Mouse (Mus musculus): ENCODE measurements around the gene Thumpd3.

The Thumpd3 gene

DNA sequence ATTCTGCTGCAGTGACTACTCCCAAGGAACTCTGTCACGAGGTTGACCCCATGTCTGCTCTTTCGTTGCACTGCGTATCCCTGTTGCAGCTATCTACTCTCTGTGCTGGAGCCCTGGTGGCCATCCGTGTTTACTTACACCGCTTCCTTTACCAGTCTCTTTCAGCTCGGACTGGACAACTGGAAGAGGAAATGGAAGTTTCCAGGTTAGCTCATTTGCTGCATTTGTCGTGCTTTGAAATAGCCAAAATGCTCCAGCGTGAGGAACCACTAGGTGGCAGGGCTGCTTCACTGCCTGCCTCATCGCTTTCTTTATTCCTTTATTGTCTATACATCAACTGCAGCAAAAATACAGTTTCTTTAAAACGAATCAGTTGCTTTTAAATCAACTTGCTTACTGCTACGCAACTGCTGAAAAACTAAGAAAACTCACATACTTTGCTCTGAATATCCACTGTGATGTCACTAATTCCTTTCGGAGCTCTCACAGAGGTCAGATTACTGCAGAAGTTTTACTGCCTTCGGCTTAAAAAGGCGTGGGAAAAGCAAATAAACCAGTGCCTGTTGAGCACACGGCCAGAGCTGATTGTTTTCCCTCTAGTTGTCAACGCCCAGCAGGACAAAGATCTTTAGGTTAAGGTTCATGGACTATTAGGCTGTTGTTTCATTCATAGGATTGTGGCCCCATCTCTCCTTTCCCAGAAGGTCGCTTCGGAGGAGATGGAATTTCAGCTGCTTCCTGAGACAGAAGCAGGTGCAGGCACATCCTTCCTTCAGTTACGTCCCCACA, 7.9 kb upstream of the Thumpd3 start:
- peak; percentile 74 for DNase-seq (ENCODE audit: low read depth)

GRCm38 (mm10) chr6:113038735-113039058, 7.3 kb upstream of the Thumpd3 start:
- DNase-seq (ENCODE audit: low read depth), result no peak

- no peak for DNase-seq (ENCODE audit: low read depth)
These were observed 5.7 kb upstream of the Thumpd3 start for GRCm38 (mm10) chr6:113040319-113040718.

DNA sequence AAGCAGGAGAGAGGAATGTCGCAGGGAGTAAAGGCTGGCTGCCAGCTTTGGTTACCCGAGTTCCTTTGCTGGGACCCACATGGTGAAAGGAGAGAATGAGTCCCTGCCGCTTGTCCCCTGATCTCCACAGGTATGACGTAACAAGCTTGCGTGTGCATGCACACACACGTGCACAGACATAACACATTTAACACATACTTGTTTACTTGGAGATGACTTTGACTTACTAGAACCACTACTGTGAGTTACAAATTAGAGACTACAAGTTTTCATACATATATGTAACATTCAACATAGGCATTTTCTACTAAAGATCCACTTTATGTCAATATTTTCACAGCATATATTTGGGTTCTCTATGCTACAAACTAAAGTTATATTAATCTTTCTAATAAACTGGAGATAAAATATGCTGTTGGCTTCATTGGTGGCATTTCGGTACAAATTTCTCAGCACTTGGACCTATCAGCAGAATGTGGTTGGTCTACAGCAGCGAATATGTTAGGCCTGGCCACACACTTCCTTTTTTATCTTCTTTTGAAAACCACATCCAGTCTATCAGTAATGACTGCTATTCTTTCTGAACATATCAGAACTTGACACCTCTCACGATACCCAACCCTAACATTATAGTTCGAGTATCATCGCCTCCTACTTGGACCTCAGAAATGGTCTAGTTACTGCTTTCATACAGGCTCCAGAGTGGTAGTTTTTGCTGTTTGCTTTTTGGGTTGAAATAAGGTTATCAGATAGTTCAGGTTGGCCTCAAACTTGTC, 4.6 kb upstream of the Thumpd3 start:
- peak; percentile 83 for DNase-seq (ENCODE audit: low read depth)

- no peak for DNase-seq (ENCODE audit: low read depth)
These were observed 450 bp upstream of the Thumpd3 start for GRCm38 (mm10) chr6:113045575-113045974.

DNA sequence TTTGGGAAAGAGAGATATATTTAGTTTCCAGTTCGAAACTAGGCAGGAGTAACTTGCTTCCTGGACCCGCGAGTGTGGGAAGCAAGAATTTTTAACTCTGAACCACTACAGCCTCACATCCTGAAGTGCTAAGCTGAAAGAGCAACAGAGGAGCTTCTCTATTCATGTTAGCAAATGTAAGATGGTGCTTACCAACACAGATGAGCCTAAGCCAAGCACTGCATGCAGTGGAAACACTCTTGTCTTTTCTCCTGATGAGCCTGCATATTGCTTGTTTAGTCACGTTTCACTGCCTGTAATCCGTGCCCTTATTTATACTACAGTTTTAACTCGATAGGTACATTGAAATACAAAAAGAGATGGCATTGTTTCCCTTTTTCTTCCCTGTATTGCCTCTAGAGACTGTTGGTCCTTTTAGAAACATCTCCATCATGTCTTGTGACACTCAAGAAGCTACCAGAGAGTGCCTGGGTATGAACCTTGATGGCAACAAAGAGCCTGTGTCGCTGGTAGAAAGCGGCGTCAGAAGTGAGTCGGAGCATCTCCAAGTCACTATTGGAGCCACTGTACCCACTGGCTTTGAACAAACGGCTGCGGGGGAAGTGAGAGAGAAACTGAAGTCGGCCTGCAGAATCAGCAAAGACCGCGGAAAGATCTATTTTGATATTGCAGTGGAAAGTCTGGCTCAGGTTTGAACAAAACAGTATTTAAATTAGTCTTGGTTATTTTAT, 1.2 kb downstream of the Thumpd3 start:
- peak; percentile 73 for DNase-seq (ENCODE audit: low read depth)

- DNase-seq (ENCODE audit: low read depth), result no peak
These were observed 2.3 kb downstream of the Thumpd3 start for GRCm38 (mm10) chr6:113048371-113048770.

DNA sequence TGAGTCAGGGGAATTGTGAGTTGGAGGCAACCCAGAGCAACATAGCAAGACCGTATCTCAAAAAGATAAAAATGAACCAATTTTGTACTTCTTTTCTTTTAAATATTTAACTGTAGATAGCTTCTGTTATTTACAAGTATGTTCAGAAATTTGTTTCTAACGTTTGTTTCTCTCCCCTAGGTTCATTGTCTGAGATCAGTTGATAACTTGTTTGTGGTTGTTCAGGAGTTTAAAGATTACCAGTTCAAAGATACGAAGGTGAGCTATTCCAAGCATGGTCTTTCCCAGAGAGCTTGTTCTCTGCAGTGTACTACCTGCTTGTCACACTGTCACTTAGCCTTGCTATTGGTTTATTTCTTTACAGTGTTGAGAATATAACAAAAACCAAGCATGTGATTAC, 3.1 kb downstream of the Thumpd3 start:
- DNase-seq (ENCODE audit: low read depth), result no peak

DNA sequence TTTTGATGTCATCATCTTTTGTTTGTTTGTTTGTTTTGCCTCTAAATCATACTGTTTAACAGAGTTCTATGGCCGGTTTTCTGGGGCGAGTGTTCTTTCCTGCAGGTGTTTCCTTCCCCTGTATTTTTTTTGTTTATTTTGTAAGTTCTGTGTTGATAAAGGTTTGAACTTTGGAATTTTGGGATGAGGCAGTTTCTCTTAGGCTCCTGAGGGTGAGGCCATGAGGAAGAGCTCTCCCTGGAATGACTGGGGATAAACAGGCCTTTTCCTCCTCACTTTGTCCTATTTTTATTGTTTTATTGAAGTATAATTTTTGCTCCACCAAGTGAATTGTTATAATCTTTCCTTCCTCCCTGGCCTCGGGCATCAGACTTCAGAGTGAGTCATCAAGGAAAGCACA, 6.9 kb downstream of the Thumpd3 start:
- no peak for DNase-seq (ENCODE audit: low read depth)

DNA sequence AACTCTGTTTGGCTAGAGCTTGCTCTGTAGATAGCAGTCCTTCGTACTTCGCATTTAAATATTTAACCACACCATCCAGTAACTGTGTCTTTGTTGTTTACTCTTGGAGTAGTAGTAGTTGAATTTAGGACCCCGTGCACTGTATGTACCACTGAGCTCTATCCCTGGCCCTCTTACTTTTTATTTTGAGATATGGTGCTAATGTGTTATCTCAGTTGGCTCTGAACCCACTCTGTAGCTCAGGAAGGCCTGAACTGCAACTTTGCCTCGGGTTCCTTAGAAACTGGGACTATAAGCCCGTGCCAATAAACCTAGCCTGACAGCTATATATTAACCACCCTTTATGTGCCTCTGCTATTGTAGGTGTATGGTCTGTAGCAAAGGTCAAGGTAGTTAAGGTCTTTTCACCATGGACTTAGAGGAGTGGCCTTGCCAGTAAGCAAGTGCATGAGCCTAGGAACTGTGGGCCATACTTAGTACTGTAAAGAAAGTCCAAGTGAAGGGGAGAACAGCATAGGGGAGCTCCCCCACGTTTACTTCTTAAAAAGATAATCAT, 8.6 kb downstream of the Thumpd3 start:
- no peak for DNase-seq (ENCODE audit: low read depth)

- no peak for DNase-seq (ENCODE audit: low read depth)
These were observed 15.0 kb downstream of the Thumpd3 start for GRCm38 (mm10) chr6:113060892-113061563.

GRCm38 (mm10) chr6:113062253-113062652, 16.2 kb downstream of the Thumpd3 start:
- DNase-seq (ENCODE audit: low read depth), result no peak

GRCm38 (mm10) chr6:113063363-113063762, 17.3 kb downstream of the Thumpd3 start:
- DNase-seq (ENCODE audit: low read depth), result no peak

- no peak for DNase-seq (ENCODE audit: low read depth)
These were observed 19.2 kb downstream of the Thumpd3 start for GRCm38 (mm10) chr6:113065186-113065585.

DNA sequence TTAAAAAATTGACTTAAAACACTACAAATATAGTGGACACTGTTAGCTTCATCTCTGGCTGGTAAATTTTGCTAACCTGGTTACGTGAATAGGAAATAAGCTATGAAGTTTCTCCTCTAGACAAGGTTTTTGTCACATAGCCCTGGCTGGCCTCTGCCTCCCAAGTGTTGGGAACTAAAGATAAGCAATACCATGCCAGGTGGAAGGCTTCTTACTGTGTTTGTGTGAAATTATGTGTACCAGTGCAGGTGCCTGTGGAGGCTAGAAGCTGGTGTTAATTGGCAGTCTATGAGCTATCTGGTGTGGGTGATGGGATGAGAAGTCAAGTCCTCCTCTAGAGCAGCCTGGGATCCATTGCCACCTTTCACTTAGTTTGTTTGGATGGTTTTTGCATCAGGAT, 23.1 kb downstream of the Thumpd3 start:
- no peak for DNase-seq (ENCODE audit: low read depth)

- DNase-seq (ENCODE audit: low read depth), result peak; percentile 80
These were observed 29.2 kb downstream of the Thumpd3 start for GRCm38 (mm10) chr6:113075261-113075660.

- peak; percentile 95 for DNase-seq (ENCODE audit: low read depth)
These were observed 30.1 kb downstream of the Thumpd3 start for GRCm38 (mm10) chr6:113076012-113076685.

DNA sequence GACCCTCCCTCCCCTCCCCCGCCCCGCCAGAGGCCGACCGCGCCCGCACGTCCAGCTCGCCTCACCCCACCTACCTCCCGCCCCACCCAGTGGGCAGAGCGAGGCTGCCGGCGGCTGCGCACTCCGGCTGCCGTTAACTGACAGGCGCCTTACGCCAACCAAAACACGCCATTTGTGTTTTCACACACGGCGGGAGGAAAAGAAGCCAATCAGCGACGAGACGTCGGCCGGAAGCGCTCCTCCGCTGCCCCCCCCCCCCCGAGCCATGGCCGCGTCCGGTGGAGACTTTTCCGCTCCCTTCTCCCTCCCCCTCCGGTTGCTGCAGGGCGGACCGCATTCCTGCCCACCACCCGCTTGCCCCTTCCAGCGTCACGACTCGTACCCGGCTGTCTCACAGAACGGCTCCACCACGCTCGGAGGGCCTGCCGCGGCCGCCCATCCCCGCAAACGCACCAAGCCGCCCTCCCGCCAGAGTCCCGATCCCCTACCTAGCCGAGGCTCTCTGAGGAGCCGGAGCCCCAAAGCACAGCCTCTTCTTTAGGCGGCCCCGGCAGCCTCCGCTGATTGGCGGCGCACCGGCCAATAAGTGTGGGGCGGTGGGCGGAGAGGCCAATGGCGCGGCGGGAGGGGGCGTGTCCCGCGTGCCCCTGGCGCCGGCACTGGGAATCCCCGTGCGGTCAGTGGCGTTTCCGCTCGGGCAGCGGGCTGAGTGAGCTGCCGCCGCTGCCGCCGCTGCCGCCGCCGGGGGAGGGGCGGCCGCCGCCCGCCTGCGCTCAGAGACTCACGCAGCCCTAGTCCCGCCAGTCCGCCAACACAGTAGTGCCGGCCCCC, 30.9 kb downstream of the Thumpd3 start, which contains the start of gene Setd5:
Gene Setd5, plus strand, starts transcription at position 680 of the 831 bp plus-strand sequence.
- DNase-seq (ENCODE audit: low read depth), result peak; percentile 98

- DNase-seq (ENCODE audit: low read depth), result no peak
These were observed 31.6 kb downstream of the Thumpd3 start for GRCm38 (mm10) chr6:113077569-113078030.

DNA sequence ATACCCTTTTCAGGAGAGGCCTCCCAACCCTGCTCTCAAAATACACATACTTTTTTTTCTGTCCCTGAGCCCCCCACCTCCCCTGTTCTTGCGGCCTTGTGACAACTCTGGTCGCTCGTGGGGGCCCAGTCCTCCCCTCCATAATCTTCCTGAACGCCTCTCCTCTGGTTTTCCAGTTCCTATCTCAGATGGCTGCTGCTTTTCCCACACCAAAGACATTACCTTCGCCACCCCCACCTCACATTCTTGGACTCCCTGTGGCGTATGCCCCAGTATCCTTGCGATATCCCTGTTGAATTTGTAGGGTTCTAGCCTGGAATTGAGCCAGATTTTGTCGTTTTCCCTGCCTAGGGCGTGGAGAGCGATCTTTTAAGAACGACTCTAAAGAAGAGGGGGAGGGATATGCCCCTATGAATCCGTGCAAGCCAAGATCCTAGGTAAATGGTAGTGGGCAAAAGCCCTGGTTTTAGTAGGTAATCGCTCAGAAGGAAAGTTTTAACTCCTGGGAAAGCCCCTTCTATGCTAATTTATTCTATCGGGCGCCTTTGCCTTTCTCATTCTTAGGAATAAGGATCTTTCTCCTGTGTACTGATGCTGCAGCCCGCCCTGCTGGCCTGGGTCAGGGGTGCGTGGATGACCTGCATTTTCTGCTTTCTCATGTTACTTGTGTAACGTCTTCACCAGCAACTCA, 32.2 kb downstream of the Thumpd3 start:
- peak; percentile 66 for DNase-seq (ENCODE audit: low read depth)
